Mouse (Mus musculus) C2C12 (cell line): ENCODE results near the gene Ptprh.
A peak's percentile ranks its signal among the peaks of the same experiment; 100 is the strongest.

Experiments
- CEBPB ChIP-seq: IDR thresholded peaks from one replicate; pipeline ENCODE4 v1.6.1; 2011; ENCODE audit warnings: low read depth, mild to moderate bottlenecking, control low read depth, moderate library complexity
- CTCF ChIP-seq: IDR thresholded peaks from one replicate; pipeline ENCODE4 v1.5.1; 2011; ENCODE audit not compliant: control insufficient read depth, insufficient read depth, insufficient read length
- FOSL1 ChIP-seq: IDR thresholded peaks from one replicate; pipeline ENCODE4 v1.8.0; 2011; ENCODE audit warnings: mild to moderate bottlenecking, low read length; ENCODE audit not compliant: poor library complexity, insufficient read depth, severe bottlenecking
- MAX ChIP-seq: IDR thresholded peaks from one replicate; pipeline ENCODE4 v1.6.1; 2011; ENCODE audit warnings: mild to moderate bottlenecking, control low read depth
- MYOD1 ChIP-seq: IDR thresholded peaks from one replicate; pipeline ENCODE4 v1.6.1; 2011; ENCODE audit warnings: low read depth; ENCODE audit not compliant: control insufficient read depth, insufficient read length
- MYOG ChIP-seq: IDR thresholded peaks from one replicate; pipeline ENCODE4 v1.6.1; 2011; ENCODE audit not compliant: control insufficient read depth, insufficient read length; ENCODE audit errors: extremely low read depth
- USF1 ChIP-seq: IDR thresholded peaks from one replicate; pipeline ENCODE4 v1.6.1; 2011; ENCODE audit warnings: low read depth, mild to moderate bottlenecking, control low read depth, moderate library complexity

DNA sequence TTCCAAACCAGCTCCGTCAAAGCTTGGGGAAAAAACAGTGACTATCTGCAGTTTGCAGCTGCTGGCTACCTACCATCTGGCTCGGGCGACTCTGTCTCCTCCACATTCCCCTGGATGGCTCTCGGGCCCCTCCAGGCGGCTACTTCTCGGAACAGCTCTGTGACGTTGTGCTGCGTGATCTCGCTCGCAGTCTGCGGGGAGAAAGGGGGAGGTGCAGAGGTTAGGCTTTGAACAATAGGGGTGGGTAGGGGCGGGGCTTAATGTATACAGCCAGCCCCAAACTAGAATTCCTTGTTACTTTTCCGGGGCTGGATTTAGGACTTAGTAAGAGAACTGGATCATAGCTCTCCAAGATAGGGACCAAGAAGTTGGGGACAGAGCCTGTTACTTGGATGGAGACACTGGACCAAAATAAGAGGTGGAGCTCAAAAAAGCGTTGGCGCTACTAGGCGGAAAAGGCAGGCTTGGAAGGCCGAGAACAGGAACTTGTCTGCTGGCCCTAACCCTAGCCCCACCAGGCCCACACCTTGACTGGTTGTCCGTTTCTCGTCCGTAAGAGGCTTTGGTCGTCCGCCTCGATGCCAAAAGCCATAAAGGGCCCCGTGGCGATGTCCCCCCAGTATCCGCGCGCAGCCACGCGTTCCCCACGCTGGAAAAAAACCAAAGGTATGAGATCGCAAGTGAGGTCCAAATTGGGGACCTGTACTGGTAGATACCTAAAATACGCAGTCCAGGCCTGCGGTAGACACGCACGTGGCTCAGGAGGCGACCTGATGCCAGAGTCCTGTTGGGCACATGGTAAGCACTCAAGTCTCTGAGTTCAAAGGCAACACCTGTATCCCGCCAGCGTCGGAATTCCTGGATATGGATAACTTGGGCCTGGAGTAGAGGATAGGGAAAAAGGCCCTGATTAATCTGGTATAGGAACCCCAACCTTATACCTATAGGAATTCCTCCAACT, 77.2 kb downstream of the Ptprh start:
- TF ChIP-seq CTCF (peak; percentile 65), MAX (no peak), CEBPB (no peak), MYOG (no peak), USF1 (no peak), MYOD1 (no peak), FOSL1 (no peak)
